Mouse (Mus musculus) small intestine, adult 2 months (tissue): ENCODE results near the gene Atf7ip2. TPM values are rescaled to one million over a fixed set of nuclear protein-coding genes. Genes with fewer than 3 reads are reported as not detected.
A peak's percentile ranks its signal among the peaks of the same experiment; 100 is the strongest.
"Not testable (repeated sequence)": the region's sequence is repeated elsewhere in the genome, so short reads cannot be mapped to it uniquely, and the experiment has no call there.

ENCODE experiments used
- H3K27ac ChIP-seq: fragments of 200-500 bp; 2 replicates; pipeline ENCODE4 v1.5.1; 2012; ENCODE audit warnings: low read depth, low read length, control low read depth, inconsistent platforms; ENCODE audit not compliant: insufficient read depth
- H3K27me3 ChIP-seq: fragments of 200-500 bp; 2 replicates; pipeline ENCODE4 v1.6.1; 2012; ENCODE audit warnings: mild to moderate bottlenecking, moderate library complexity, low read length, inconsistent platforms; ENCODE audit not compliant: control insufficient read depth, insufficient read depth
- H3K36me3 ChIP-seq: fragments of 200-500 bp; 2 replicates; pipeline ENCODE4 v1.6.1; 2012; ENCODE audit warnings: mild to moderate bottlenecking, low read length, control low read depth, inconsistent platforms; ENCODE audit not compliant: control insufficient read depth, insufficient read depth
- H3K4me1 ChIP-seq: fragments of 200-500 bp; 2 replicates; pipeline ENCODE4 v1.6.1; 2012; ENCODE audit warnings: low read length, inconsistent platforms, mixed read lengths; ENCODE audit not compliant: control insufficient read depth, insufficient read depth, insufficient read length
- H3K4me3 ChIP-seq: fragments of 200-500 bp; 2 replicates; pipeline ENCODE4 v1.5.1; 2012; ENCODE audit warnings: low read depth, mild to moderate bottlenecking, control low read depth, inconsistent platforms, low read length, moderate library complexity
- CTCF ChIP-seq: fragments of 200-500 bp; IDR thresholded peaks from 2 replicates; pipeline ENCODE4 v1.5.1; 2012; ENCODE audit warnings: low read depth, mild to moderate bottlenecking, control low read depth, inconsistent platforms, low read length, moderate library complexity, mixed read lengths; ENCODE audit not compliant: insufficient replicate concordance, insufficient read length; ENCODE audit errors: extremely low read depth
- POLR2A ChIP-seq: fragments of 200-500 bp; IDR thresholded peaks from 2 replicates; pipeline ENCODE4 v1.6.1; 2012; ENCODE audit warnings: low read depth, mild to moderate bottlenecking, control low read depth, inconsistent platforms, low read length, moderate library complexity
- WGBS: fragments of 180-500 bp; shearing (Covaris S2); methylation state at CpG from one replicate; pipeline ENCODE4 v1.1.7; 2018; 5-methylcytosine and 5-hydroxymethylcytosine counted together
- polyA plus RNA-seq: library from polyadenylated mRNA; depleted of rRNA; stranded (reverse); fragments of >200 nt; gene quantifications from 2 replicates; pipeline ENCODE4 v1.2.3, GENCODE M21; 2012; rRNA removed

Atf7ip2 gene
- 0.13 TPM in 1 of 2 replicates, not detected in the other for polyA plus RNA-seq

DNA sequence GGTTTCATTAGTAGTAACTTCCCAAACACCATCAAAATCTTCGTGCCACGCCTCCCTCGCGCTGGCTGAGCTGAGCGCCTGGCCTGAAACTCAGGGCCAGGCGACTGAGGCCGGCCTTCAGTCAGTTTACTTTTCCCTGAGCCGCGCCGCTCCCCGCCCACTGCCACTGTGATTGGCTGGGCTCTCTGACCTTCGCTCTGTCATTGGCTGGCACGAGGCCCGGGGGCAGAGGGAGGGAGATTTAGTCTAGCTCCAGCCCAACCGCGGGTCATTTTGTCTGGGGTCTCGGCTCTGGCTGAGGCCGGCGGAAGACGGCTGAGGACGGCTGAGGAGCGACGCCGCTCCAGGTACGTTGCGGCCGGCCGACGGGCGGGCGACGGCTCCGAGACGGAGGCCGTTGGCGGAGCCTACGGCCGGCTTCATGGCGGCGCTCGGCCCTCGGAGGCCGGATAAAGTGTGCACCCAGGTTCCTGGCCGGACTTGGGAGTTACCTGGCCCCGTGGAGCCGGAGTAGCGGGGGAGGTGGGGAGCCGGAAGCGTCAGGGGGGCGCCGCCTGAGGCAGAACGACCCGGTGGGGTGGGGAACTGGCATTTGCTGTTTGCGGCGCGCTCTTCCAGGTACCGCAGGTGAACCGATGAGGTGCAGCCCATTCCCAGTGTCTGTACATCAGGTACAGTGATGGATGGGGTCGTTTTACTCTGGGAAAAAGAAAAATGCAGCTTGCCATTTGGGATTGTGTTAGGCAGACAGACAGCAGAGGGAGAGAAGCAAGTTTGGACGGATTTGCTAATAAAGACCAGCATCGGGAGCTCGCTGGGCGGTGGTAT, at the start of gene Atf7ip2:
TSS of gene Atf7ip2 (plus strand) at position 34 of the 828 bp plus-strand sequence.
- no peak for TF ChIP-seq CTCF
- TF ChIP-seq POLR2A: no peak
- H3K4me1 ChIP-seq: no peaks in the 10 kb centered on the region
- H3K36me3 ChIP-seq: no peaks in the 10 kb centered on the region
- H3K27me3 ChIP-seq: no peaks in the 10 kb centered on the region
- WGBS: 1% methylated on average over 63 of the region's 63 CpGs
- peak within 1 kb of the TSS; percentile 69 for H3K4me3 ChIP-seq
- no peak within 1 kb of the TSS for H3K27ac ChIP-seq

DNA sequence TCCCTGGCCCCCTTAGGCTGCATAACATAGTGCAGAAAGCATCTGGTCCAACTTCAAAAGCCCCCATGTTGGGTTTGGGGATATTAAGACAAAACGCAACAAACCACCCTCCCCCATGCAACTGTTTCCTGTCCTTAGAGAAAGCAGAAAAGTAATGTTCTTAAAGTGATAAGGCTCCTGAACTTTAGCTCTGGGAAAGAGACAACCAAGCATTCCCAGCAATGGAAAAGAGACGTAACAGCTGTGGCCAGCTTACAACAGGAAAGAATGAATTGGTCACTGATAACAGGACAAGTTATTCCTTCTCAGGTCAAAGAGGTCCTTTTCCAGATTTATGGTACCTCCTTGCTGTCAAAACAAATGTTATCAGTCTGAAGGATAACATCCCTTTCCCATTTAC, 49.3 kb upstream of the Atf7ip2 start:
- no peaks in the 10 kb centered on the region for H3K27me3 ChIP-seq
- H3K4me1 ChIP-seq: no peaks in the 10 kb centered on the region
- H3K4me3 ChIP-seq: no peak overlapping the region
- TF ChIP-seq POLR2A (no peak), CTCF (no peak)
- H3K27ac ChIP-seq: no peak overlapping the region
- no peaks in the 10 kb centered on the region for H3K36me3 ChIP-seq
- WGBS: 53% methylated on average over 2 of the region's 2 CpGs

DNA sequence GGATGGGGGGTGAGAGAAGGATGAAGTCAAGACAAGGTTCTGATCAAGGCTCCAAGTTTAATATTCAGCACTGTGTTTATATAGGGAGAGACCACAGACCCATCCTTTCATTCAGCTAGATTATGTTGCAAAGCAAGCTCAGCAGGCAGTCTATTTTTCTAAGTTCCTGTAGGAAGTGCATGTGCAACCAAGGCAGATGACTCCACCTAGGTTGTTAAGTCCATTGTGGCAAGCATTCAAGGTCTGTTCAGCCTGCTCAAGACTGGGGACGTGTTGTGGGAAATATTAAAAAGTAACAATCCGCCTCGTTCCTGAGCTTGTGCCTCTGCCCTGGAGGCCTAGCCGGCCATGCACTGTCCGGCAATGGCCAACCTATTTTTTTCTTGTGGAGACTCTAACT, 45.1 kb upstream of the Atf7ip2 start:
- no peak overlapping the region for H3K27ac ChIP-seq
- H3K36me3 ChIP-seq: no peaks in the 10 kb centered on the region
- no peaks in the 10 kb centered on the region for H3K27me3 ChIP-seq
- H3K4me3 ChIP-seq: no peak overlapping the region
- WGBS: 93% methylated on average over 5 of the region's 5 CpGs
- TF ChIP-seq CTCF (no peak), POLR2A (no peak)
- H3K4me1 ChIP-seq: no peaks in the 10 kb centered on the region

DNA sequence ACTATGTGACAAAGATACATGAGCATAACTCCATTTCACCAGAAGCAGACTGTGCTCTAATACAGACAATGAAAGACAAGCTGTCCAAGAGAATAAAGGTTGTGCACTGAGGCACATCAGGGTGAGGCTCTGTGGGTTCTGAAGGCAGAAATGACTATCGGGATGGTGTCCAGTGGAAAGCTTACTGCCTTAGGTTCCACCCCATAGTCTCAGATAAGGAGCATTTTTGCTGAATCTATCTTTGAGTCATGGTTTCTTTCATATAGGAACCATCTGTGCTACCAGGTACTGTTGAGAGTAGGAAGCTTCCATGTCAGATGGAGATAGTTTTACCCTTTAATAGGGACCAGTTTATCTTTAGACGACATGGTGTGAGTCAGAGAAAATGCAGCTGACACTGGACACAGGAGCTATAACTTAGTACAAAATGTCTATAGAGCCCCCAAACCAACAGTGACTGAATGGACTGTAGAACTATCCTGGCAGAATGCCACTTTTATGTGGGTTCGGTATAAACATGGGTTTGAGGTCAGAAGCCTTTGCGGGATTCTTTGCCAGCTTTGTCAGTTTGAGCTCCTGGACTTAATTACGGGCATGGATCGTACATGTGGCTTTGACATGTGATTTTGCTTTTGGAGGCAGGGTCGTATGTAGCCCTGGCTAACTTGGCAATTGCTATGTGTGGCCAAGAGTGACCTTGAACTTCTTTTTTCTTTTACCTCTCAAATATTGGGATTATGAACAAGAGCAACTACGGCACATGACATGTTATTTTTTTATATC, 23.2 kb upstream of the Atf7ip2 start:
- WGBS: 86% methylated on average over 8 of the region's 8 CpGs
- H3K4me1 ChIP-seq: no peaks in the 10 kb centered on the region
- TF ChIP-seq CTCF: no peak
- H3K27me3 ChIP-seq: no peaks in the 10 kb centered on the region
- no peaks in the 10 kb centered on the region for H3K36me3 ChIP-seq
- no peak overlapping the region for H3K4me3 ChIP-seq
- H3K27ac ChIP-seq: no peak overlapping the region

DNA sequence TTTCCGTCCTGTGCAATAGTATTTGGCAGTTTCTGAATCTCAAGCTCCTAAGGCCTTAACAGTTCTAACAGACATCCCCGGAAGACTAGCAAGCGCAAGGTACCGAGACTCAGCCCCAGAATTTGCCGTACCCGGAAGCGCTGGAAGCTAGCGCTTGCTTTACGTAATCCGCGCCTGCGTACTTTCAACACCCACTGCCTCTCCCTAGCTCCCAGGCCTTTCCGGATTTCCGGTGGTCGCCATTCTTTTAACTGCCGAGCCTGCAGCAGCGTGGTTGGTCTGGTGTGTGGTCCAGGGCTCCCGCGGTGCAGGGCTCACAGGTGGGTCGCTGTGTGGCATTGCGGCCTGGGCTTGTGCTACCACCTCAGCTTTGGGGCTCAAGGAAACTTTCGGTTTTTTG, 22.5 kb upstream of the Atf7ip2 start, which contains the start of gene Rpl39l:
TSS of gene Rpl39l (plus strand) at position 222 of the 400 bp plus-strand sequence.
- TF ChIP-seq POLR2A (no peak), CTCF (no peak)
- Histone ChIP-seq H3K4me1 (no peaks in the 10 kb centered on the region), H3K27ac (no peak within 1 kb of the TSS), H3K36me3 (no peaks in the 10 kb centered on the region), H3K27me3 (no peaks in the 10 kb centered on the region), H3K4me3 (no peak within 1 kb of the TSS)
- 87% methylated on average over 22 of the region's 22 CpGs for WGBS

DNA sequence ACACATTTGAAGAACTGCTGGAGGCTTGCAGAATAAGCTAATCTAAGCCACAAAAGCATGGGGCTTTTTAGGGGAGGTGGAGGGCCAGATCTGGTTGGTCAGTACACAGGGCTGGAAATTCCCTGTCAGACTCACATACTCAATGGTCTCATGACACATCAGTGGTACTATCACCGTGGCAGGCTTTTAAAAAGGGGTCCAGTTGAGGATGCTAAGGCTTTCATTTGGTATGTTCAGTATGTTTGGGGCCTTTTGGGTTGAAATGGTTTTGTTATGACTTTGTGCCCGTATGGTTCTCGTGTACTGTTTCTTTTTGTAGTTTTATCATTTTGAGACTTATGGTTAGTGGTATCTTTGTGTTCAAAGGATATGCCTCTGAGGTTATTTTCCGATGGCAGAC, 21.2 kb upstream of the Atf7ip2 start:
- no peaks in the 10 kb centered on the region for H3K4me1 ChIP-seq
- H3K36me3 ChIP-seq: no peaks in the 10 kb centered on the region
- TF ChIP-seq POLR2A: no peak
- TF ChIP-seq CTCF: no peak
- no peaks in the 10 kb centered on the region for H3K27me3 ChIP-seq
- WGBS: 89% methylated on average over 4 of the region's 4 CpGs
- no peak overlapping the region for H3K27ac ChIP-seq
- no peak overlapping the region for H3K4me3 ChIP-seq

DNA sequence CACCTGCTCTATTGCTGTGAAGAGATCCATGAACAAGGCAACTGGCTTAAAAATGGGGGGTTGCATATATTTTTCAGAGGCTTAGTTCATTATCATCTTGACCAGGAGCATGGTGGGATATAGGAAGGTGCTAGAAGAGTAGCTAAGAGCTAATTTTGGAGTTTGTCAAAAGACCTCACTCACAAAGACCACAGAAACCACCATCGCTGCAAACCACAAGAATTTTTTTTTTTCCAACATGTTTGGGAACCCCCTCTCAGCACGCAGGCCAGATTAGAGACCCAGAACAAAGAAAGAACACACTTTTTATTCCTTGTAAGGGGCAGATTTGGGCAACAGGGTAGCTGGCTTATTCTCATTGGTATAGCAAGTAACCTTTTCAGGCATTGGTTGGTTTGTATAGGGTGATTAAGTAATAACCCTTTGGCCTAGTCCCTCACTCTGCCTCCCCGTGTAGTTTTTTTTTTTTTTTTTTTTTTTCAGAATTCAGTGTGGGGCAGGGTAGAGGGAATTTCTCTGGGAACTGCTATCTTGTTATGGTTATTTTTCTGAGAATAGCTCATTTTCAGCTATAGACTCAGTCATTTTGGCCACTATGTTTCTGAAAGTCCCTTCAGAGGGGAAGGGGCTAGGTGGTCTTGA, 20.2 kb upstream of the Atf7ip2 start:
- Histone ChIP-seq H3K36me3 (no peaks in the 10 kb centered on the region), H3K4me3 (no peak overlapping the region), H3K4me1 (no peaks in the 10 kb centered on the region), H3K27me3 (no peaks in the 10 kb centered on the region), H3K27ac (no peak overlapping the region)
- 88% methylated on average over 3 of the region's 3 CpGs for WGBS
- TF ChIP-seq CTCF (no peak), POLR2A (no peak)

DNA sequence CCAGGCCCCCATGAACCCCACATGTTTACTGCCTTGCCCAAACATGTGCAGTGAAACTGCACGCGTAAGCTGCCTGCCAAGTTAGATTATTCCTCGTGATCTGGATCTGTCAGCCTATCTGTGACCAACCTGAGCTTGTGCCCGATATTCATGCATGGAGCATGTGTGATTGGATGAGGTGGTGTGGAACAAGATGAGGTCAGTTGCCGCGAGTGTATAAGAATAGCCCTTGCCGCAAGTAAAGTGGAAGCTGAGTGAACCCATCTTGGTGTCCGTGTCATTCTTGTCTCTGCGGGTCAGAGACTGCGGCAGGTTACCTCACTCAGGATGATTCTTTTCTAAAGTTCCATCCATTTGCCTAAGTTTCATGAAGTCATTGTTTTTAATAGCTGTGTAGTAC, 5.1 kb upstream of the Atf7ip2 start:
- not testable (repeated sequence) for H3K27me3 ChIP-seq, H3K4me1 ChIP-seq, H3K36me3 ChIP-seq, H3K4me3 ChIP-seq, H3K27ac ChIP-seq
- 96% methylated on average over 10 of the region's 10 CpGs for WGBS
